Mouse (Mus musculus) adrenal gland, adult 10 weeks (tissue): ENCODE measurements around the gene Rrm1. TPM values are rescaled to one million over a fixed set of nuclear protein-coding genes. Genes with fewer than 3 reads are reported as not detected.

ENCODE experiments used
- polyA plus RNA-seq: library from polyadenylated mRNA; stranded (reverse); fragments of 350-450 nt; fragmentation: Illumina TruSeq; extraction: RNeasy Lipid Tissue Mini Kit (QIAGEN cat#74804); gene quantifications from one replicate; pipeline ENCODE4 v1.2.3, GENCODE M21; 2014; ENCODE audit warnings: low read depth, low replicate concordance

The Rrm1 gene
- polyA plus RNA-seq, result 47.2 TPM

DNA sequence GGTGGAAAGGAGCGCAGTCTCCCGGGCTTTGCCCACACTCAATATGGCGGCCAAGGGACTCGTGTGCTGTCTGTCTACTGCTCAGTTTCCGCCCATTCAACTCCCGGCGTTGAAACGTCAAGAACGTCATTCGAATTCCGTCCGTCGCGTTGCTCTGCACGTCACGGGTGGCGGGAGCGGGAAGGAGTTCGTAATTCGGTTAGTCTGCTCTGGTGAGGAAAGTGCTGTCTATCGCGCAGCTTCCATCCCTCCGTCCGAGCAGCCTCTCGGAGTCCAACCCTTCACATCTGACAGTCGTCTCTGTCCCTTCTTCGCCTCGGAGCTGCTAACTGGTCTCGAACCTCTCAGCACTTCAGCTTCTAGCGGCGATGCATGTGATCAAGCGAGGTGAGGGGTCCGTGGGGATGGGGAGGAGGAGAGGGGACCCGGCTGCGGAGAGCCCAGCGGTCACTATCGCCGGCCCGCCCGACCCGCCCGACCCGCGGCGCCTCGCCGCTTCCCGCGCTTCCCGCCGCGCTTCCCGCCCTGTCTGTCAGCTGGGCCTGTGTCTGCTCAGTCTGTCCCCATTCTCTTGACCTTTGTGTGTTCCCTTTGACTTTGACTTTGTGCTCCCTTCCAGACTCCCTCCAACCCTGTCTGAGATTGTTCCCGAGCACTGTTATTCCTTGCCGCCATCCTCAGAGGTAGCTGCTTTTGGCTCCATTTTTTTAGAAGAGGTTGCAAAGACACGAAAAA lies at the start of gene Rrm1:
TSS of gene Rrm1 (plus strand) at position 39 of the 735 bp plus-strand sequence.

DNA sequence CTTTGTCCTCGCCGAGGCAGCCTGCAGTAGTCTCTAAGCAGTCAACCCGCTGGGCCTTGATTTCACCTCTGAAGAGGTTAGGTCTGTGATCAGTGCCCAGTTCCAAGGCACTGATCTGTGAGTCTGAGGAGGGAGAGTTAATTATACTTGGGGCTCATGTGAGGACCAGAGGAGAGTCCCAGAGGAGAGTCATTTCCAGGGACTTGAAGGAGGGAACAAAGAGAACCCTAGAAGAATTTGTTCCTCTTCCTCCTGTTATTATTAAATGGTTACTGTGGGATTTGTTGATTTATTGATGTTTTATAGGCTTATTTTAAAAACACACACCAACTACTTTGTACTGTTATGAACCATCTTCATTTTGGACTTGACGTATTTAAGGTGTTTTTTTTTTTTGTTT lies 40.1 kb downstream of the Rrm1 start, which contains the start of gene Olfr543:
TSS of gene Olfr543 (minus strand) at position 101 of the 400 bp plus-strand sequence.

DNA sequence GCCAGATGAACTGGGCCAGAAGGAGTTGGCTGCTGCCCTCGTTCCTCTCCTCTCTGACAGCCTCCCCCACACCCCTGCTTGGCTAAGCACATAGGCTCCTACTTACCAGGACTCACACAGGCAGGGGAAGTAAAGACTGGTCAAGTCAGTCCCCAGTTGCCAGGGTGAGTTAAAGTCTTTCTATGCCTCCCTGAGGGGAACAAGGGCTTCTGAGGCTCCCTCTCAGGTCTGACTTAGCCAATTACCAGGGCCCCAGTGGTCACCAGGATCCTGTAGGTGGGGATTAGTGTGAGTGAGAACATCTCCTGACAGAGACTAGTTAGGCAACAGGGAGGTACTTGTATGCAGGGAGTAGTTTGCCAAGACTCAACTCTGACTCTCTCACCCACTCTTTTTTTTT lies 46.7 kb downstream of the Rrm1 start, which contains the start of gene Olfr544:
TSS of gene Olfr544 (minus strand) at position 153 of the 400 bp plus-strand sequence.

DNA sequence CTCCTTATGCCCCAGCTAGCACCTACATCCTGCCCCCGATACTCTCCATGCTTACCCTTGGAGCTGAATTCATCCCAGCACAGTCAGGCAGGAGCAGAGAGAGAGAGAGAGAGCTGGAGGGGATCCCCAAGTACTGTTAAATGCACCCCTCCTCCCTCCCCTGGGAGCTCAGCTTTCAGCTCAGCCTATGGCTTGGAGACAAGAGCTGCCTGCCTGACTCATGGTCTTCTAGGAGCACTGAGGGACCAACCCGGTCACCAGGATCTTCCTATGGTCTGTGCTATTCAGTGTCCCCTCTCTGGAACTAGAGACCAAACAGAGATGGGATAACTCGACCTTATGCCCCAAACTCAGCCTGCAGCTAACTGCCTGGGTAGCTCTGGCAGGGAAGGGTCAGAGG lies 58.0 kb downstream of the Rrm1 start, which contains the start of gene Olfr545:
TSS of gene Olfr545 (minus strand) at position 101 of the 400 bp plus-strand sequence.

Other genes starting within 250 kb of the Rrm1 start
- gene Nup98, start 231.5 kb upstream of the Rrm1 start, polyA plus RNA-seq, result 65.3 TPM
- gene Pgap2, start 231.5 kb upstream of the Rrm1 start, polyA plus RNA-seq, result 78.5 TPM
- 7.1 TPM for gene Rhog, start 185.6 kb upstream of the Rrm1 start, polyA plus RNA-seq
- gene Stim1, start 173.9 kb upstream of the Rrm1 start, polyA plus RNA-seq, result 15.4 TPM
- not detected for gene Olfr543, start 40.0 kb downstream of the Rrm1 start, polyA plus RNA-seq
- gene Olfr544, start 46.6 kb downstream of the Rrm1 start, polyA plus RNA-seq, result not detected
- not detected for gene Olfr545, start 57.9 kb downstream of the Rrm1 start, polyA plus RNA-seq
- not detected for gene Olfr547, start 93.1 kb downstream of the Rrm1 start, polyA plus RNA-seq
- gene Olfr548-ps1, start 99.2 kb downstream of the Rrm1 start, polyA plus RNA-seq, result not detected
- gene Olfr549, start 108.2 kb downstream of the Rrm1 start, polyA plus RNA-seq, result not detected
- 17.0 TPM for gene Trim21, start 123.8 kb downstream of the Rrm1 start, polyA plus RNA-seq
- gene Olfr550, start 129.7 kb downstream of the Rrm1 start, polyA plus RNA-seq, result not detected
- gene Olfr551, start 150.2 kb downstream of the Rrm1 start, polyA plus RNA-seq, result not detected
- gene Olfr552, start 156.1 kb downstream of the Rrm1 start, polyA plus RNA-seq, result not detected
- gene Olfr553, start 176.5 kb downstream of the Rrm1 start, polyA plus RNA-seq, result not detected
- gene Olfr554, start 196.7 kb downstream of the Rrm1 start, polyA plus RNA-seq, result not detected
- gene Olfr555, start 217.1 kb downstream of the Rrm1 start, polyA plus RNA-seq, result not detected
- not detected for gene Olfr556, start 223.2 kb downstream of the Rrm1 start, polyA plus RNA-seq
- gene Trim68, start 245.6 kb downstream of the Rrm1 start, polyA plus RNA-seq, result 8.5 TPM